Mouse (Mus musculus): Measurements from ENCODE around the gene Otub1.

The Otub1 gene

GRCm38 (mm10) chr19:7177804-7178511 lies 28.2 kb downstream of the Otub1 start:
- no peak for DNase-seq (ENCODE audit: extremely low read depth, low read depth, low spot score)

GRCm38 (mm10) chr19:7176041-7176696 lies 29.9 kb downstream of the Otub1 start:
- no peak for DNase-seq (ENCODE audit: extremely low read depth, low read depth, low spot score)

- DNase-seq (ENCODE audit: extremely low read depth, low read depth, low spot score) = no peak
Observed at GRCm38 (mm10) chr19:7172051-7172866, 33.9 kb downstream of the Otub1 start.

- no peak for DNase-seq (ENCODE audit: extremely low read depth, low read depth, low spot score)
Observed at GRCm38 (mm10) chr19:7171447-7171846, 34.7 kb downstream of the Otub1 start.

GRCm38 (mm10) chr19:7170916-7171315 lies 35.2 kb downstream of the Otub1 start:
- DNase-seq (ENCODE audit: extremely low read depth, low read depth, low spot score) = no peak

GRCm38 (mm10) chr19:7168423-7168822 lies 37.7 kb downstream of the Otub1 start:
- no peak for DNase-seq (ENCODE audit: extremely low read depth, low read depth, low spot score)

- no peak for DNase-seq (ENCODE audit: extremely low read depth, low read depth, low spot score)
Observed at GRCm38 (mm10) chr19:7166767-7167166, 39.3 kb downstream of the Otub1 start.

GRCm38 (mm10) chr19:7166200-7166711 lies 39.9 kb downstream of the Otub1 start:
- no peak for DNase-seq (ENCODE audit: extremely low read depth, low read depth, low spot score)

- DNase-seq (ENCODE audit: extremely low read depth, low read depth, low spot score) = no peak
Observed at GRCm38 (mm10) chr19:7165509-7166199, 40.5 kb downstream of the Otub1 start.

GRCm38 (mm10) chr19:7164820-7165323 lies 41.2 kb downstream of the Otub1 start:
- DNase-seq (ENCODE audit: extremely low read depth, low read depth, low spot score) = no peak

GRCm38 (mm10) chr19:7164238-7164637 lies 41.9 kb downstream of the Otub1 start:
- no peak for DNase-seq (ENCODE audit: extremely low read depth, low read depth, low spot score)

GRCm38 (mm10) chr19:7161064-7161463 lies 45.1 kb downstream of the Otub1 start:
- DNase-seq (ENCODE audit: extremely low read depth, low read depth, low spot score) = no peak

- no peak for DNase-seq (ENCODE audit: extremely low read depth, low read depth, low spot score)
Observed at GRCm38 (mm10) chr19:7160151-7160906, 45.8 kb downstream of the Otub1 start.

- DNase-seq (ENCODE audit: extremely low read depth, low read depth, low spot score) = no peak
Observed at GRCm38 (mm10) chr19:7157734-7158133, 48.4 kb downstream of the Otub1 start.

- DNase-seq (ENCODE audit: extremely low read depth, low read depth, low spot score) = no peak
Observed at GRCm38 (mm10) chr19:7155196-7155595, 50.9 kb downstream of the Otub1 start.

GRCm38 (mm10) chr19:7153232-7153631 lies 52.9 kb downstream of the Otub1 start:
- DNase-seq (ENCODE audit: extremely low read depth, low read depth, low spot score) = peak; percentile 45

GRCm38 (mm10) chr19:7151927-7152653 lies 54.0 kb downstream of the Otub1 start:
- DNase-seq (ENCODE audit: extremely low read depth, low read depth, low spot score) = no peak

- no peak for DNase-seq (ENCODE audit: extremely low read depth, low read depth, low spot score)
Observed at GRCm38 (mm10) chr19:7151300-7151926, 54.7 kb downstream of the Otub1 start.

- no peak for DNase-seq (ENCODE audit: extremely low read depth, low read depth, low spot score)
Observed at GRCm38 (mm10) chr19:7149158-7149685, 56.9 kb downstream of the Otub1 start.

Measured in fat pad, adult 2 months (tissue).